ENCODE assay signal across 11 mouse cellular contexts in genomic region chr9:107484302-107484701, GRCm38 (mm10). TPM values are rescaled to one million over a fixed set of nuclear protein-coding genes. Genes with fewer than 3 reads are reported as not detected.
DNase-seq lines count a peak whose midpoint lies in the region; ATAC-seq lines count a peak whose summit lies in the region.
"Had no signal": no experiment of that assay in that cellular context is flagged by ENCODE, and none has a peak within 500 bp of the region (broad histone marks: within the 10 kb centered on the region; RNA-seq: fewer than 3 reads in every experiment).

No protein-coding gene starts in this region.

- H3K27ac ChIP-seq in forebrain, embryonic 14.5 days (ENCODE audit: low read depth, low read length): peak overlapping the region; percentile 86
- H3K27ac ChIP-seq: embryonic facial prominence, embryonic 13.5 days; heart, embryonic 15.5 days had no signal

- WGBS in forebrain, embryonic 14.5 days: 7% methylated on average over 17 of the region's 17 CpGs

- H3K4me1 ChIP-seq in forebrain, embryonic 14.5 days (ENCODE audit: control insufficient read depth, insufficient read depth, low read length): peaks cover 48% of the 10 kb centered on the region
- H3K4me1 ChIP-seq: megakaryocyte, embryonic 14.5 days had no signal

- no peak overlapping the region for H3K4me2 ChIP-seq in forebrain, embryonic 14.5 days (ENCODE audit: low read length)
- H3K4me2 ChIP-seq: embryonic facial prominence, embryonic 13.5 days; heart, embryonic 15.5 days had no signal

- H3K27me3 ChIP-seq in forebrain, embryonic 14.5 days (replicated peaks; ENCODE audit: control insufficient read depth, insufficient read depth, low read length): no peaks in the 10 kb centered on the region

- no peaks in the 10 kb centered on the region for H3K9me3 ChIP-seq in forebrain, embryonic 14.5 days (replicated peaks; ENCODE audit: control insufficient read depth, low read length)
- H3K9me3 ChIP-seq: embryonic facial prominence, embryonic 13.5 days; heart, embryonic 15.5 days; megakaryocyte, embryonic 14.5 days had no signal

- DNase-seq in frontal cortex, postnatal 25 days (ENCODE audit: low spot score in 2 of 2): no peak
- DNase-seq in forebrain, embryonic 14.5 days (ENCODE audit: low spot score): peak; percentile 94
- DNase-seq in layer of hippocampus, postnatal 10 days (ENCODE audit: low spot score in 2 of 2): peak; percentile 51 to 64
- DNase-seq in right cerebral cortex, postnatal 10 days (ENCODE audit: low spot score in 2 of 2): peak; percentile 74 to 79
- no peak for DNase-seq in spleen, adult 18-20 months
- DNase-seq in lung, postnatal 25 days (ENCODE audit: low spot score): no peak
- no peak for DNase-seq in heart, adult 9 months (ENCODE audit: low spot score in 2 of 2)

- ATAC-seq in frontal cortex, adult (ENCODE audit: low TSS enrichment): peak; percentile 57; the same call in 1 of the 2 replicates
- peak; percentile 83 for ATAC-seq in forebrain, embryonic 14.5 days

- no peaks in the 10 kb centered on the region for H3K36me3 ChIP-seq in forebrain, embryonic 14.5 days (ENCODE audit: control insufficient read depth, insufficient read depth, low read length)
- H3K36me3 ChIP-seq: embryonic facial prominence, embryonic 13.5 days; heart, embryonic 15.5 days had no signal

- H3K9ac ChIP-seq in forebrain, embryonic 14.5 days (ENCODE audit: low read length): peak overlapping the region; percentile 41; the same call in 1 of the 2 replicates
- H3K9ac ChIP-seq: embryonic facial prominence, embryonic 13.5 days; heart, embryonic 15.5 days had no signal

- H3K4me3 ChIP-seq in forebrain, embryonic 14.5 days (ENCODE audit: low read depth, low read length): no peak overlapping the region
- H3K4me3 ChIP-seq: embryonic facial prominence, embryonic 13.5 days; heart, embryonic 15.5 days; megakaryocyte, embryonic 14.5 days had no signal

RNA-seq across cellular contexts. Expression of gene Tmem115, which starts 49.4 kb away (rescaled TPM):
- polyA plus RNA-seq in forebrain, embryonic 14.5 days (2014; fragmentation: Nextera tagmentation; extraction: Ambion mirVana): 44.4 and 53.4 TPM in 2 replicates
- total RNA-seq in layer of hippocampus, postnatal 10 days (2021): 10 to 100 TPM; 33.2 to 33.3 TPM

RNA-seq across cellular contexts. Expression of gene Cyb561d2, which starts 57.7 kb away (rescaled TPM):
- polyA plus RNA-seq in forebrain, embryonic 14.5 days (2014; fragmentation: Nextera tagmentation; extraction: Ambion mirVana): 33.1 and 38.0 TPM in 2 replicates
- total RNA-seq in layer of hippocampus, postnatal 10 days (2021): 10 to 100 TPM; 17.7 to 19.5 TPM

RNA-seq across cellular contexts. Expression of gene Nprl2, which starts 57.7 kb away (rescaled TPM):
- 83.2 and 83.8 TPM in 2 replicates for polyA plus RNA-seq in forebrain, embryonic 14.5 days (2014; fragmentation: Nextera tagmentation; extraction: Ambion mirVana)
- total RNA-seq in layer of hippocampus, postnatal 10 days (2021): 10 to 100 TPM; 31.1 to 33.1 TPM

Comparison
In these comparisons a context has a peak if more than half of its experiments do, and no peak if none do; other contexts are left out.
1. DNase-seq: peak in forebrain, embryonic 14.5 days (single experiment), layer of hippocampus, postnatal 10 days (2 of 2) and right cerebral cortex, postnatal 10 days (2 of 2); none in frontal cortex, postnatal 25 days (0 of 2), spleen, adult 18-20 months (0 of 2), lung, postnatal 25 days (single experiment) and heart, adult 9 months (0 of 2).